Mouse (Mus musculus) thymus, adult 2 months (tissue): ENCODE measurements around the gene Nipal4. TPM values are rescaled to one million over a fixed set of nuclear protein-coding genes. Genes with fewer than 3 reads are reported as not detected.

ENCODE experiments used
- DNase-seq: peaks from one replicate; pipeline ENCODE4 v3.0.0; 2021
- H3K27ac ChIP-seq: fragments of 200-500 bp; 2 replicates; pipeline ENCODE4 v1.5.1; 2012; ENCODE audit warnings: low read length, control low read depth; ENCODE audit not compliant: control insufficient read depth, insufficient read depth
- H3K27me3 ChIP-seq: fragments of 200-500 bp; 2 replicates; pipeline ENCODE4 v1.6.1; 2012; ENCODE audit warnings: mild to moderate bottlenecking, low read length, moderate library complexity, mixed read lengths; ENCODE audit not compliant: control insufficient read depth, insufficient read depth
- H3K36me3 ChIP-seq: fragments of 200-500 bp; 2 replicates; pipeline ENCODE4 v1.6.1; 2012; ENCODE audit warnings: mild to moderate bottlenecking, low read length, moderate library complexity; ENCODE audit not compliant: control insufficient read depth, insufficient read depth
- H3K4me1 ChIP-seq: fragments of 200-500 bp; replicated peaks from 2 replicates; pipeline ENCODE4 v1.6.1; 2012; ENCODE audit warnings: low read length; ENCODE audit not compliant: control insufficient read depth, insufficient read depth
- H3K4me3 ChIP-seq: fragments of 200-500 bp; 2 replicates; pipeline ENCODE4 v1.5.1; 2012; ENCODE audit warnings: mild to moderate bottlenecking, low read length, control low read depth, moderate library complexity; ENCODE audit not compliant: control insufficient read depth, insufficient read depth
- CTCF ChIP-seq: fragments of 200-500 bp; IDR thresholded peaks from 2 replicates; pipeline ENCODE4 v1.5.1; 2012; ENCODE audit warnings: mild to moderate bottlenecking, control low read depth, low read length, moderate library complexity, borderline replicate concordance; ENCODE audit not compliant: control insufficient read depth, poor library complexity, insufficient read depth; ENCODE audit errors: extremely low read depth
- POLR2A ChIP-seq: fragments of 200-500 bp; IDR thresholded peaks from 2 replicates; pipeline ENCODE4 v1.6.1; 2012; ENCODE audit warnings: mild to moderate bottlenecking, low read length, control low read depth, moderate library complexity; ENCODE audit not compliant: control insufficient read depth, poor library complexity, insufficient read depth; ENCODE audit errors: extremely low read depth
- WGBS: fragments of 180-500 bp; shearing (Covaris S2); methylation state at CpG from one replicate; pipeline ENCODE4 v1.1.7; 2018; 5-methylcytosine and 5-hydroxymethylcytosine counted together
- polyA plus RNA-seq: library from polyadenylated mRNA; depleted of rRNA; stranded (reverse); fragments of >200 nt; gene quantifications from 2 replicates; pipeline ENCODE4 v1.2.3, GENCODE M21; 2012; rRNA removed

The Nipal4 gene
- polyA plus RNA-seq = 0.37 and 0.58 TPM in 2 replicates

GRCm38 (mm10) chr11:46165866-46166585 is at the start of gene Nipal4:
Gene Nipal4, minus strand, starts transcription at chr11:46166508.
- peak; percentile 4 for DNase-seq
- peak within 1 kb of the TSS; percentile 24 for H3K4me3 ChIP-seq
- H3K27me3 ChIP-seq = peaks cover 9% of the 10 kb centered on the region; the same call in 1 of the 2 replicates
- no peak for TF ChIP-seq CTCF
- no peak for TF ChIP-seq POLR2A
- 4% methylated on average over 40 of the region's 40 CpGs for WGBS
- no peaks in the 10 kb centered on the region for H3K36me3 ChIP-seq
- no peaks in the 10 kb centered on the region for H3K4me1 ChIP-seq
- H3K27ac ChIP-seq = no peak within 1 kb of the TSS

DNA sequence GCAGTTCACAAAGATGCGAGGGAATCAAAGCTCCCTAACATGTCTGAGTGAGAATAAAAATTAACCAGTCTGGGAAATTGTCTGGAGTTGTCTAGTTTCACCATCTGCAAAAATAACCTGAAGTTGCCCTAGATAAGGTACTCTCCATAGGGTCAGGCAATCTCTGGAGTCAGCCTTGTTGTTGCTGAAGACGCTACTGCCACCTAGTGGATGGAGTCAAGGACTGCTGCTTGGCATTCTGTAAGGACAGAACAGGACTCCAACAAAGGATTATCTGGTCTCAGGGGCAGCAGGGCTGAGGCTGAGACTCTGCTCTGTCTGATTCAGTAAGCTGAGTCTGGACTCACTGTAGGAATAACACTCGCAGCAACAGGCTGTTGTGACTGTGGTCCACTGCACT is 49.0 kb upstream of the Nipal4 start:
- H3K4me3 ChIP-seq = no peak overlapping the region
- H3K27me3 ChIP-seq = no peaks in the 10 kb centered on the region
- peaks cover 22% of the 10 kb centered on the region for H3K36me3 ChIP-seq
- DNase-seq = peak; percentile 35
- peak; percentile 24; the same call in 1 of the 2 replicates for TF ChIP-seq CTCF
- no peak for TF ChIP-seq POLR2A
- no peaks in the 10 kb centered on the region for H3K4me1 ChIP-seq
- WGBS = 49% methylated on average over 3 of the region's 3 CpGs
- H3K27ac ChIP-seq = no peak overlapping the region

DNA sequence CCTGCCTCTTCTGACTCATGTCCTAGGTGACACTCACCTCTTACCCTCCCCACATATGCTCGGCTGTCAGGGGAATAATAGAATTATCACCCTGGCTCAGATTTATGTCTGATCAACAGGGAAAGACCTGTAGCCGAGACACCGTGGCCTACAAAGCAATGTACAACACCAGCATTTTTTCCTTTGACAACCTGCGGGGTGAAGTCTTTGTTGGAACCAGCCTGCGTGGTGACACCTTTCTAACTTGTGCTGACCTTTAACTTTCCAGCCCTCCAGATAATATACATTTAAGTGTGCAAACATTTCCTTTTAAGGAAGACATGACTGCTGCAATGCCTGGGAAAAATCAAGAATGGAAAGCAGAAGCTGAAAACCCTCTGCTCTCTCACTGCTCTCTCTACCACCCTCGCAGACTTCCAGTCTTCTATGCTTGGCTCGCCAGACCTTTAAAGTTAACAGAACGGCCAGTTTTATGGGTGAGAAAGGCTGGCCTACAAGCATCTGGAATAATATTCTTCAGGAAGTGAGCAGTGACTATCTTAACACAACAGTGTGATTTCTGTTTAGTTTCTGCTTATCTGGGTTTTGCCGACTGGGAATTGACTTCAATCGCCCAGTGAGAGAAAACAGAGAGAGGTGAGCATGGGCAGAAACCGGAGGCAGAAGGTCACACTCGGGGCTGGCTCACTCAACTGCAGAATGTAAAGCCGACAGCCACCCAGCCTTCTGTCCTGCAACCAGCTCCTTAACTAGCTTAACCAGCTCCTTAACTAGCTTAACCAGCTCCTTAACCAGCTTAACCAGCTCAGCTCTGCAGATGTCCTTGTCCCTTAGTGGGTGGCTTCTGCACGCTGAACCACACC is 48.3 kb upstream of the Nipal4 start:
- 94% methylated on average over 14 of the region's 14 CpGs for WGBS
- no peak overlapping the region for H3K27ac ChIP-seq
- no peaks in the 10 kb centered on the region for H3K27me3 ChIP-seq
- TF ChIP-seq CTCF (no peak), POLR2A (no peak)
- no peaks in the 10 kb centered on the region for H3K4me1 ChIP-seq
- no peak for DNase-seq
- peaks cover 22% of the 10 kb centered on the region for H3K36me3 ChIP-seq
- H3K4me3 ChIP-seq = no peak overlapping the region

DNA sequence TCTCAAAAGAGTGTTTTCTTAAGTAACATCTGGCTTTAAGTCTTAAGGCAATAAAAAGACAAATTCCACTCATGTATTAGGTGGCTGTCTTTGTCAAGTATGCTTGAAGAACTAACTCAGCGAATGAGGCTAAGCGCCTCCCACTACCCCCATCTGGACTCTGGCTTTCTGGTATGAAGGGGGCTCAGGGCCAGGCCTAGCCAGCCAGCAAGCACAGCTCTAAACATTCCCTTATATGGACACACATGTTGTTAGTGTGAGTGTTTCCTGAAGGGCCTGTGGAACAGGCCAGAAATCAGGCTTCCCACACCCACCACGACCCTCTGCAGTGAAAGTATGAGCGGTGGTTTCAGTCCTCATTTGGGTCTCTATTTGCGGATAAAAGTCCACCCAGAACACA is 47.5 kb upstream of the Nipal4 start:
- DNase-seq = no peak
- no peak for TF ChIP-seq CTCF
- no peak for TF ChIP-seq POLR2A
- Histone ChIP-seq H3K36me3 (peaks cover 18% of the 10 kb centered on the region), H3K4me3 (no peak overlapping the region), H3K4me1 (no peaks in the 10 kb centered on the region), H3K27me3 (no peaks in the 10 kb centered on the region), H3K27ac (no peak overlapping the region)
- WGBS = 95% methylated on average over 5 of the region's 5 CpGs

DNA sequence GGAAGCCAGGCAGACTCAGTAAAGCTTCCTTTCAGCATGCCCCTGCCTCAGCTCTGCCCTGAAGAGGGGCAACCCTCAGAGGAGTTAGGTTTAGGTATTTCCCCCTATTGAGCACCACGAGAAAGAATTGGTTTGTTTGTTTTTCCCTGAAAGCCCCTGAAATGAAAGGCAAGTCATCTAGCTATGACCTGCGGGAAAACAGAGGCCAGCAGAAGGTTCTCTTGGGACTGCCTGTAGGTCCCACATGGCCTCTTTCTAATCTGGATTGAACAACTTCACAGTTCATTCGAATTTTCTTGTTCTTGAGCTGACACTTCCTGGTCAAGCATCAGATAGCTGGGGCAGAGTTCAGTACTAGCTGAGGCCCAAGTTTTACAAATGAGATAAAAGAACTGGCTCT is 45.5 kb upstream of the Nipal4 start:
- H3K4me3 ChIP-seq = no peak overlapping the region
- no peak overlapping the region for H3K27ac ChIP-seq

DNA sequence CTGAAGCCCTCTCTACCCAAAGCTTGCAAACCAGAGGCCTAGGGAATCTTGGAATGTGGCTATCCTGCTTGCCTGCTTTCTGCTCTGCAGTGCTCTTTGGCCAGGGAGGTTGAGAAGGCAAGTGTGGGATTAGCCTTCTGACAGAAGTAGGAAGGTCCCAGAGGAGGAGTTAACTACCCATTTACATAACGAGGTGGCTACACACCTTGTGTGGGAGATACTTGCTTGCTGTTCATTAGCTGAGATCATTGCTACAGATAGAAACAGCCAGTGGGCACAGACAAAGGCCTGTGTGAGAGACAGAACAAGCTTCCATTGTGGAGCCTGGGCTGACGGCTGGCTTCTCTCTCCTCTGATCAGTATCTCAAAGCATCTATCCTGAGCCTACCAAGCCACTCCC is 43.6 kb upstream of the Nipal4 start:
- H3K36me3 ChIP-seq = peaks cover 50% of the 10 kb centered on the region
- DNase-seq = no peak
- H3K27me3 ChIP-seq = no peaks in the 10 kb centered on the region
- no peak overlapping the region for H3K27ac ChIP-seq
- H3K4me3 ChIP-seq = no peak overlapping the region
- H3K4me1 ChIP-seq = no peaks in the 10 kb centered on the region
- 87% methylated on average over 2 of the region's 2 CpGs for WGBS
- TF ChIP-seq POLR2A = no peak
- no peak for TF ChIP-seq CTCF

More for the DNA sequence above, 45.5 kb upstream of the Nipal4 start:
- TF ChIP-seq POLR2A = no peak
- TF ChIP-seq CTCF = no peak
- Histone ChIP-seq H3K27me3 (no peaks in the 10 kb centered on the region), H3K4me1 (no peaks in the 10 kb centered on the region), H3K36me3 (peaks cover 30% of the 10 kb centered on the region)
- DNase-seq = no peak
- WGBS = 85% methylated on average over 3 of the region's 3 CpGs
